Mouse (Mus musculus) ES-E14 (cell line): ENCODE results near the gene Il22ra1. TPM values are rescaled to one million over a fixed set of nuclear protein-coding genes. Genes with fewer than 3 reads are reported as not detected.
A peak's percentile ranks its signal among the peaks of the same experiment; 100 is the strongest.

ENCODE experiments used
- DNase-seq: peaks from one replicate; pipeline ENCODE4 v3.0.0-alpha.2; 2013; ENCODE audit warnings: low read depth, low spot score
- H3K27ac ChIP-seq: 2 replicates; pipeline ENCODE4 v1.5.1; 2012; ENCODE audit warnings: low read depth, mild to moderate bottlenecking, low read length, moderate library complexity, mixed read lengths; ENCODE audit not compliant: poor library complexity, insufficient read depth, severe bottlenecking
- H3K36me3 ChIP-seq: 2 replicates; pipeline ENCODE4 v1.6.1; 2012; ENCODE audit warnings: mild to moderate bottlenecking, low read length, moderate library complexity, mixed read lengths; ENCODE audit not compliant: control insufficient read depth, poor library complexity, insufficient read depth, severe bottlenecking
- H3K4me1 ChIP-seq, 2 experiments: fragments of 150-350 bp in 1 of 2; sonication (generic) in 1 of 2; 2 replicates each; pipeline ENCODE4 v1.6.1; 2012; ENCODE audit warnings: low read length in 2 of 2, mild to moderate bottlenecking in 1 of 2, mixed read lengths in 1 of 2; ENCODE audit not compliant: control insufficient read depth in 2 of 2, insufficient read depth in 2 of 2, poor library complexity in 1 of 2
- H3K4me3 ChIP-seq, 2 experiments: fragments of 150-350 bp in 1 of 2; sonication (generic) in 1 of 2; 2 replicates each; pipeline ENCODE4 v1.5.1; 2012; ENCODE audit warnings: low read length in 2 of 2, low read depth in 1 of 2, mild to moderate bottlenecking in 1 of 2, mixed read lengths in 1 of 2; ENCODE audit not compliant: insufficient read depth in 1 of 2, poor library complexity in 1 of 2, severe bottlenecking in 1 of 2
- H3K9ac ChIP-seq: 2 replicates; pipeline ENCODE4 v1.6.1; 2012; ENCODE audit warnings: low read depth, mild to moderate bottlenecking, low read length, mixed read lengths; ENCODE audit not compliant: poor library complexity, insufficient read depth, severe bottlenecking
- H3K9me3 ChIP-seq: fragments of 150-350 bp; sonication (generic); 2 replicates; pipeline ENCODE4 v1.6.1; 2012; ENCODE audit warnings: low read depth, mild to moderate bottlenecking, low read length; ENCODE audit not compliant: control insufficient read depth, insufficient read depth
- CHD2 ChIP-seq: IDR thresholded peaks from 2 replicates; pipeline ENCODE4 v1.6.1; 2014; ENCODE audit warnings: mild to moderate bottlenecking, low read depth, low read length, inconsistent platforms
- HCFC1 ChIP-seq: IDR thresholded peaks from 2 replicates; pipeline ENCODE4 v1.6.1; 2012; ENCODE audit warnings: low read length, inconsistent platforms, borderline replicate concordance; ENCODE audit not compliant: insufficient read depth
- MAFK ChIP-seq: IDR thresholded peaks from 2 replicates; pipeline ENCODE4 v1.6.1; 2014; ENCODE audit warnings: mild to moderate bottlenecking, low read depth, low read length, inconsistent platforms; ENCODE audit not compliant: insufficient read depth
- ZC3H11A ChIP-seq: IDR thresholded peaks from 2 replicates; pipeline ENCODE4 v1.6.1; 2012; ENCODE audit warnings: low read depth, mild to moderate bottlenecking, inconsistent platforms, low read length, borderline replicate concordance
- ZNF384 ChIP-seq: IDR thresholded peaks from 2 replicates; pipeline ENCODE4 v1.6.1; 2012; ENCODE audit warnings: low read depth, low read length, inconsistent platforms
- in situ Hi-C, 2 experiments: fragments of 600-800 bp; cut with MboI; formaldehyde crosslinking; loops; one replicate each; pipeline ENCODE4 v1.15.1; 2025; ENCODE audit warnings: low sequenced_read_pairs in 2 of 2, inconsistent platforms in 1 of 2; ENCODE audit not compliant: unreplicated experiment in 2 of 2
- total RNA-seq: library from RNA; depleted of rRNA; stranded (reverse); fragments of 300-350 nt; gene quantifications from 2 replicates; pipeline ENCODE4 v1.2.3, GENCODE M21; 2012; rRNA removed

Gene Il22ra1
- 0.36 and 0.37 TPM in 2 replicates for total RNA-seq

DNA sequence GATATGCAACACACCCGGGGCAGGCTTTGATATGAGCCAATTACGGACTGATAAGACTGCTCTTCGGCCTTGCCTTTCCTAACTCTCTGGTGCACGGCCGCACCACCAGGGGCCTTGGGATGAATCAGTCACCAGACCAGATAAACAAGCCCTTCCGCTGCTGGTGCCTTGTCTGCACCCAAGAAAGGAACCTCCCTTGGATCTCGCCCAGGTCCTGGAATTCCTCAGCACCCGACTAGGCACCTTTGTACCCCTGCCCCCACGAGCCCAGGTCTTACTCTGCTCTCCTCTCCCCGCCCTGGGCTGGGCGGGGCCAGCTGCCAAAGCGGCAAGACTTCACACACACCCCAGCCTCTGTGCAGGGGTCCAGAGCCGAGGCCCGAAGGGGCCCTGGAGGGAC lies at the start of gene Il22ra1:
Il22ra1 (plus strand) TSS at position 356 of the 400 bp plus-strand sequence.
- Histone ChIP-seq H3K9ac (no peak within 1 kb of the TSS), H3K36me3 (no peaks in the 10 kb centered on the region), H3K9me3 (no peaks in the 10 kb centered on the region), H3K27ac (no peak within 1 kb of the TSS), H3K4me1 (peaks cover 0 to 9% of the 10 kb centered on the region in 2 experiments; a peak in 1 of 4 replicates), H3K4me3 (peak within 1 kb of the TSS; percentile 15 to 45; a peak in 2 of 4 replicates)
- DNase-seq = no peak
- in situ Hi-C loops = no loop called here
- TF ChIP-seq CHD2 (no peak), ZNF384 (no peak), ZC3H11A (no peak), HCFC1 (no peak), MAFK (no peak)

DNA sequence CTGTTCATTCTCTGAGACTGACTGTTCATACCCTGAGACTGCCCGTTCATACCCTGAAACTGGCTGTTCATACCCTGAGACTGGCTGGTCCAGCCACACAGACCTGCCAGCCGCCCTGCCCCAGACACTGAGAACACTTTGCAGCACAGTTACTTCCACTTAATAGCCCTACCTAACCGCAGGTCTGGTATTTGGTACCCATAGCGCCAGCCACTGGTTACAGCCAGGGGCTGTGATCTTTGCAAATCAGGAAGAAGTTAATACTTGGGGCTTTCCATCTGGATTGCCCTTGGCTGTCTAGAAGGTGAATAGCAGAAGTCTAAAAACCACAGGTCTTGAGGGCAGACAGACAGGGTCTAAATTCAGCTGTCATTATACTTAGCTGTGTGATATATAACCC lies 48.7 kb upstream of the Il22ra1 start:
- no peak for TF ChIP-seq ZNF384
- TF ChIP-seq HCFC1 = no peak
- no peak for TF ChIP-seq MAFK
- TF ChIP-seq CHD2 = no peak
- TF ChIP-seq ZC3H11A = no peak
- Histone ChIP-seq H3K27ac (no peak overlapping the region), H3K4me3 (no peak overlapping the region), H3K4me1 (peaks cover 1 to 11% of the 10 kb centered on the region in 2 experiments; a peak in 2 of 4 replicates), H3K36me3 (no peaks in the 10 kb centered on the region), H3K9ac (no peak overlapping the region), H3K9me3 (no peaks in the 10 kb centered on the region)
- DNase-seq = no peak
- in situ Hi-C loops = no loop called here

DNA sequence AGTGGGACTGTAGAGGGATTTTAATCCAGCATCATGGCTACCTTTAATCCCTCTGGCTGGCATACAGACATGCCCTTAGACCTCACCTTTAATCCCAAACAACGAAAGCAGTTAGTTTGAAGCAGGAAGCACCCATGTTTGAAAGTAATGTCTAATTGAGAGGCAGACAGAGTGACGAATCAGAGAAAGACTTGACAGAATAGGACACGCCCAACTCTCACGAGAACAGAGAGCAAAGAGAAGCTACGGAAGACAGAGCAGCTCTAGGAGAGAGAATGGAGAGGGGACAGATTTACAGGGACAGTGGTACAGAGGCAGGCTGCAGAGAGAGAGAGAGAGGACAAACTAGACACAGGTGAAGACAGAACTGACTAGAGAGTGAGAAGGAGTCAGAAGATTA lies 46.2 kb upstream of the Il22ra1 start:
- Histone ChIP-seq H3K4me3 (peak overlapping the region in 1 of 2 experiments; percentile 10; a peak in 1 of 4 replicates), H3K36me3 (no peaks in the 10 kb centered on the region), H3K27ac (no peak overlapping the region; the same call in 1 of the 2 replicates), H3K9ac (peak overlapping the region; percentile 29; the same call in 1 of the 2 replicates), H3K9me3 (no peaks in the 10 kb centered on the region), H3K4me1 (peaks cover 0 to 2% of the 10 kb centered on the region in 2 experiments; a peak in 1 of 4 replicates)
- in situ Hi-C loops = no loop called here
- DNase-seq = no peak
- no peak for TF ChIP-seq ZNF384
- no peak for TF ChIP-seq ZC3H11A
- TF ChIP-seq HCFC1 = no peak
- peak; percentile 93 for TF ChIP-seq CHD2
- TF ChIP-seq MAFK = no peak

DNA sequence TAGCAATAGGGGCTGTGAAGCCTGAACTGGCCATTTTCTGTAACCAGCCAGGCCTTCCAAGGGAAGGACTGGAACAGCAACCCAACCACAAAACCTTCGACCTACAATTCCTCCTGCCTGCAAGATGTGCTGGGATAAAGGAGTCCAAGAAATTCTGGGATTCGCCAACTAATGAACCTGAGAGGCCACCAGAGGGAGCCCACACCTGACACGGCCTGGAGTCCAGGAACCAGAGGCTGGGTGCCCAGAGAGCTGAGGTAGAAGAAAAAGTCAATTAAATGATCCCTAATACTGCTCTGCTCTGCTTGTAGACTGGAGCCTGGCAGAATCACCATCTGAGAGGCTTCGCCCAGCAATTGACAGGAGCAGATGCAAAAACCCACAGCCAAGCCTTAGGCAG lies 44.4 kb upstream of the Il22ra1 start:
- H3K9me3 ChIP-seq = no peaks in the 10 kb centered on the region
- DNase-seq = peak; percentile 51
- H3K36me3 ChIP-seq = no peaks in the 10 kb centered on the region
- H3K9ac ChIP-seq = no peak overlapping the region
- in situ Hi-C loops = no loop called here
- H3K4me1 ChIP-seq = peaks cover 0 to 2% of the 10 kb centered on the region in 2 experiments; a peak in 1 of 4 replicates
- no peak overlapping the region for H3K27ac ChIP-seq
- H3K4me3 ChIP-seq = no peak overlapping the region
- no peak for TF ChIP-seq ZNF384
- TF ChIP-seq CHD2 = no peak
- no peak for TF ChIP-seq HCFC1
- TF ChIP-seq ZC3H11A = no peak
- no peak for TF ChIP-seq MAFK

DNA sequence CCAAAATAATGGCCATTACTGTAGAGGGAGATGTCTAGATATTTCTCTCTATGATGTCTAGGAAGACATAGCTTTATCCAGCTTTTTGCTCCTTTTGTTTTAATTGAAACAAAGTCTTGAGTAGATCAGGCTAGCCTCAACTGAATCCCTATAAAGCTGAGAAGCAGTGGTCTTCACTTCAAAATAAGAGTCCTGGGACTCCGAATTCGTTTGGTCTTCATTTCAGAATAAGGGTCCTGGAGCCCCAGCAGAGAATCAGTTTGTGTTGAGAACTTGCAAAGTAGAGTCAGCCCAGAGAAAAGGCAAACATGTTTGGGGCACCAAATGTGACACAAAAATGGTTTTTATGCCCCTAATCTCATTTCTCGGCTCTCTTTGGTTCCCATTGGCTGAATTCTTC lies 43.2 kb upstream of the Il22ra1 start:
- in situ Hi-C loops = no loop called here
- Histone ChIP-seq H3K4me3 (no peak overlapping the region), H3K9me3 (no peaks in the 10 kb centered on the region), H3K36me3 (no peaks in the 10 kb centered on the region), H3K27ac (no peak overlapping the region), H3K9ac (no peak overlapping the region), H3K4me1 (peaks cover 0 to 2% of the 10 kb centered on the region in 2 experiments; a peak in 1 of 4 replicates)
- no peak for DNase-seq
- TF ChIP-seq MAFK = no peak
- peak; percentile 31; the same call in 1 of the 2 replicates for TF ChIP-seq ZC3H11A
- peak; percentile 67 for TF ChIP-seq CHD2
